Comparison of ENCODE assay signal across 14 mouse cellular contexts in genomic region chrX:20761201-20761600, GRCm38 (mm10).
"Had no signal": no experiment of that assay in that cellular context is flagged by ENCODE, and none has a peak within 500 bp of the region (broad histone marks: within the 10 kb centered on the region; RNA-seq: fewer than 3 reads in every experiment).

No protein-coding gene starts in this region.

- H3K4me2 ChIP-seq: lung, embryonic 15.5 days; midbrain, embryonic 11.5 days; midbrain, embryonic 13.5 days; neural tube, embryonic 12.5 days had no signal

- H3K36me3 ChIP-seq: lung, embryonic 15.5 days; midbrain, embryonic 13.5 days; neural tube, embryonic 12.5 days had no signal

- DNase-seq: lung, adult 2 months; lung, postnatal 14 days; lung, postnatal 36 days; right cerebral cortex, postnatal 14 days; right cerebral cortex, postnatal 4 days; spleen, adult 18-20 months; thymus, adult 18-20 months; thymus, postnatal 14 days; thymus, postnatal 36 days had no signal

- H3K27me3 ChIP-seq: lung, embryonic 15.5 days; megakaryocyte, embryonic 14.5 days; midbrain, embryonic 13.5 days; neural tube, embryonic 12.5 days had no signal

- H3K4me3 ChIP-seq: lung, embryonic 15.5 days; megakaryocyte, embryonic 14.5 days; midbrain, embryonic 13.5 days; neural tube, embryonic 12.5 days had no signal
